Mouse (Mus musculus): Measurements from ENCODE around the gene 4921524J17Rik. TPM values are rescaled to one million over a fixed set of nuclear protein-coding genes. Genes with fewer than 3 reads are reported as not detected.

The 4921524J17Rik gene
- total RNA-seq, 1 experiment from 2014 or later: 29.9 TPM

DNA sequence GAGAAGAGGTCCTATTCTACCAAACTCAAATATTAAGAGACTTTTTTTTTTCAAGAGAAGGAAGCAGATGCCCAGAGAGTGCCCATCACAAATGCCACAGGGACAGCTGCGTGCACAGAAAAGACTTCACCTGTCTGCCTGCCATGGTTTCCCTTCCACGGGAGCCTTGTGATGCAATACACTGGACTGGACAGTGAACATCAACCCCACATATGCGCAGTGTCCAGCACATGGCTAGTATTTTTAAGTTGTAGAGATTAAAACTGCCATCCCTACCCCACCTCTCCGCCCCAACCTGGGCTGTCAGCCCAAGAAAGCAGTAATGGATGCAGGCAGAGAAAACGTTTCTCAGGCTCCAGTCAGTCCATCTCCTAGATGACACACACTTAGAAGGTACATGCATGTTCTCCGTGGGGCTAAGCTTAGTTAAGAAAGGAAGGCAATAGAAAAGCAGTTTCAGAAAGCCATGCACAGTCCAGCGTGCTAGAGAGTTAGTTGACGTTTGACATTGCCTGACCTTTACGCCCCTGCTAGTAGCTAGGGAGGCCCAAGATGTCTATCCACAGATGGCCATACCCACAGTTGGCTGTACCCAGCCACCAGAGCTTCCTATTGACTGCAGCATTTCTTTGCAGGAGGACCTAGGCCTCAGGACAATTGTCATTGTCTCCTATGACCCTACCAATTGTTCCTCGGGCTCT lies 52.4 kb downstream of the 4921524J17Rik start:
- no peak for DNase-seq

DNA sequence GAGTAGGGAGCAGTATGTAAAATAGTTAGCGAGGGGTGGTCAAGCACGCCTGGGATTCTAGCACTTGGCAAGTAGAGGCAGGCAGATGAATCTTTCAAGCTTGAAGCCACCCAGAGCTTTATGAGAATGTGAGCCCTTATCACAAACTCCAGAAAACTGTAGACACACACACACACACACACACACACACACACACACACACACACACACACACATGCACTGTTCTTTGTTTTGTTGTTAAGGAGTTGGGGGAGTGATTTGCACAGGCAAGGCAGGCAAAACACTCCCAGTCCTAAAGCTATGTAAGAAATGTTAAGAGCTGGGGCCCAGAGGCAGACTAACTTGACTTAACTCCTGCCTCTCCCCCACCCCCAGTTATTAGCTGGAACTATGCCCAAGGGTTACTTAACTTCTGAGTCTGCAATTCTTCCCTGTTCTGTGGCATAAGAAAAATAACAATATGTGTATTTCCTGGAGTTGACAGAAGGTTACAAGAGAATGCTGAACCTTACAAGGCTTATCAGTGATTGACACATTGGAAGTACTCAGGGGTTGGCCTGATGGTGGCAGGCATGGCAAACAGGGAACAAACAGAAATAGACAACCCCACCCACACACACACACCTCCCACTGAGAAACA lies 53.4 kb downstream of the 4921524J17Rik start:
- DNase-seq: no peak

DNA sequence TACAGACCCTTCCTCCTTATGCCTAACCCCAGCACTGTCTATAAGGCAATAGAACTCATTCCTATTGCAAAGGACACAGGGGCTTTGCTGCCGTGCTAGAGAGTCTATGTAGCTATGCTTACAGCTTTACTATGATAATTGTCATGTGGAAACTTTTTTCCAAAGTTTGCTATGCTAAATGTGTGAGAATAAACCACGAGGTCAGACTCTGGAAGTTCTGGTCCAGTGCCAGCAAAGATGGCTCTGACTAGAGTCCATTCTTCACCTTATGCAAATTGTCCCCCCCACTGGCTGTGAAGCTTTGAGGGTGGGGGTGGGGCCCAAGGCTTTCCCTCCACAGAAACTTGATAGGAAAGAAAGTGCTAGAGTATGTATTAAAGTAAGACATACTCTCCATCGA lies 56.1 kb downstream of the 4921524J17Rik start:
- no peak for DNase-seq

DNA sequence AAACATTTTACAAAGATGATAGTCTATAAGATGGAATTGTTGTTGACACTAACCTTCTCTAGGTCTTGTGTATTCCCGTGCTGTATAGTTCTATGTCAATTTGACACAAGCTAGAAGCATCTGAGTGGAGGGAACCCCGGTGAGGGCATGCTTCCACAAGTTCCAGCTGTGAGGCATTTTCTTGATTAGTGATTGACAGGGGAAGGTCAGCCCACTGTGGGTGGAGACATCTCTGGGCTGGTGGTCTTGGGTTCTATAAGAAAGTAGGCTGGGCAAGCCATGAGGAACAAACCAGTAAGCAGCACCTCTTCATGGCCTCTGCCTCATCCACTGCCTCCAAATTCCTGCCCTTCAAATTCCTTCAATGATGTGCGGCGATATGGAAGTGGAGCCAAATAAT lies 58.3 kb downstream of the 4921524J17Rik start:
- no peak for DNase-seq

DNA sequence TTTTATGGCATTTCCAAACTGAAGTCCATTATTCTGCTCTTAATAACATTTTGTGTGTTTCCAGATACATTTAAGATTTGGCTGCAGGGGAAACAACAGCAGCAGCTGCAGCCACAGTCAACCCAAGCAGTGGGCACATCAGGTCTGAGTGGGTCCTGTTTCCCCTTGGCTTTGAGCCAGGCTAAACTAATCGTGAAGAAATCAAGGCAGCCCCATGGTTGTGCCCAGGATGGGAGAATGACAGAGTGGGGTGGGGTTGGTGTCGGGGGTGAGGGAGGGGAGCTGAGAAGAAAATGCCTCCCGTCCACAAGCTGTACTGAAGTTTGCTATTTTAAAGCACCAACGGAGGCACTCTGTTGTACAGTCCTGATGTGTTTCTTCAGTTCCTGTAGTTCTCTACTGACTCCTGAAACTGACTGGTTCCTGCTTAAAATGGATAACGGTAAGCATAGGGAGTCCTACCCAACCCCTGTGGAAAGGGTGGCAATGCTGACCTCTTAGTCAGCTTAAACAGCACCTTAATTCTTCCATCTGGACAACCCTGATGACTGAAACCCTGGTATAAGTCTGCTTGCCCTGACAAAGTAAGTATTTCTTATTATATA lies 59.1 kb downstream of the 4921524J17Rik start:
- DNase-seq: no peak

DNA sequence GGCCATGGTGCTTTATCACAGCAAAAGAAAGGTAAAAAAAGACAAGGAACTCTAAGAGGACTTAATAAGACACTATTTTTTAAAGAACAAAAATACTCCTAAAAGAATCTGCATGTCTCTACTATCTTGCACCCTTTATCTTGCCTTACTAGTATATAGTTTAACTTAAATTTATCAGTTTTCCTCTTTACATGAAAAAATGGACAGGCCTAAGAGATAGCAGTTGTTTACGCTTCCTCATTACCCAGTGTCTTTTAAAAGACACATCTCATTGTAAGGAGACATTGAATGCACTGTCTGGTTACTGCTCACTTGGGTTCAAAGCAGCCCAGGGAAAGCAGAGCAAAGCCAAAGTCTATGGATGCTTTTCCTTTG lies 60.2 kb downstream of the 4921524J17Rik start:
- no peak for DNase-seq

DNA sequence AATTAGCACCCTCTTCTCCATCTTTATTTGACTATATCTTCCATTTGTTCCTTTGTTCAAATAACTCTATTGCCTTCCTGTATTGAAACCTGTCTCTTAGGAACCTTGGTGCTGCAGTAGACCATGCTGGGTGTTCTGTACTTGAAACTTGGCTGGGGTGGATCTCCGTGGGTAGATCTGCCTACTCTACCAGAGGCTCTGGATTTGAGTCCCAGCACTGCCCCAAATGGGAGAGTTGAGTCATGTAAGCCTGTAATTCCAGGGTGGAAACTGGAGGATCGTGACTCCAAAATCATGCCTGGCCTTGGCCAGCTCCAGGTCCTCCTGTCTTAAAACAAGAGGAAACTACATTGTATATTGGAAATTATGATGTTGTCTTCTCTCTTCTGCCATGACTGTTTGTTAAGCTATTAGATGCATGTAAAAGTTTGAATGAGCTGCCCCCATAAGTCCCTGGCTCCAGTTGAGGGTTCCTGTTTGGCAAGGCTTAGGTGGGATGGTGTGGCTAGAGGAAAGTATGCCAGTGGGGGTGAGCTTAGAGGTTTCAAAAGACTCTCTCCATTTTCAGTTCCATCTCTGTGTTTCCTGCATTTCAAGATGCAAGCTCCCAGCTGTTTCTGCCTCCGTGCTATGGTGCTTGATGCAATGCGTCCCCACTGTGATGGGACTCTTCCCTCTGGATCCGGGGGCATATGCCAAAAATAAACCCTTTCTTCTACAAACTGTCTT lies 60.7 kb downstream of the 4921524J17Rik start:
- no peak for DNase-seq

DNA sequence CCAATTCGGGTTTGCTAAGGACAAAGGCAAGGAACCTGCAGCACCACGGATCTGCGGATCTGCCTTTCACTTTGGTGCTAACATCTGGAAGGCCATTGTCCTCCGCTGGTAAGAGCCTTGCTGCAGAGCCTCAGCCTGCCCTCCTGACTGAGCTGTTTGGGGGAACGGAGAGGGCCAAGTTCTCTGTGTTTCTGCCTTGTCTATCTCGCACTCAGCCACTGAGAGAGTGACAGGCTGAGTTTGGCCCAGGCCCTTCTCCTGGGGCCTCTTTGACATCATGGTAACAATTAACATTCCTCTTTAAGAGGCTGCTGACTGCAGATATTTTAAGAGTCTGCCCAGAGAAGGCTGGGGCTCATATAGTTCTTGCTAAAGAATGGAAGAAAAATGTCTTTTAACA lies 67.5 kb downstream of the 4921524J17Rik start:
- no peak for DNase-seq

DNA sequence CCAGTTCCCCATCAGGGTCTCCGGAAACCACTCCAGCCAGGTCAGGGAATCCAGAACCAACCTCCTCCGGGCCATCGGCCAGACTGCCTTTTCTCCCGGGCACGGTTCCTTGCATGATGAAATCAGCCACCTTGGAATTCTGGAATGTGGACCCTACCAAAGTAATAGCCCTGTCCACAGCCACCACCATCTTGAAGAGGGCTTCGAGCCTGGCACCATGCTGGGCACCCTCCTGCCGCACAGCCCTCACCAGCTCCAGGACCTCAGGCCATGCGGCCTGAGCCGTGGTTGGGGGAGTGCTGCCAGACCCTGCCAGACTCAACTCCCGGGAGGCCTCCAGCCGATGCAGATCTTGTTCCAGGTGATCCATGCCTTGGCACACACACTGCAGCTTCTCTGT lies 68.0 kb downstream of the 4921524J17Rik start:
- DNase-seq: no peak

DNA sequence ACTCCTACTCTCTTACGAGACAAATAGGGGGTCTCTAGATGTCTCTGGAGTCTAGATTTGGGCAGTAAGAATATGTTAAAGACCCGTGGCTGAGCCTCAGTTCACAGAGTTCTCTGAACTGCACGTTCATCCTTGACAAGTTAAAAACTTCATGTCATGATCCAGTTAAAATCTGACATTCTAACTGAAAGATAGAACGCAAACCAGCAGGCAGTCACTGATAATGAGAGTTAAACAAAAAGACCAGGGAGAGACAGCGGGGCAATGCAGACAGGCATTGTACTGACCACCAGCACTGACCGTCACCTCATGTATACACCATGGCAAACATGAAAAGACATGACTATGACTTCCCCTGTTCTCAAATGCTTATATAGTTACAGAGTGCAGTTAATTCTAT lies 69.2 kb downstream of the 4921524J17Rik start:
- DNase-seq: no peak

DNA sequence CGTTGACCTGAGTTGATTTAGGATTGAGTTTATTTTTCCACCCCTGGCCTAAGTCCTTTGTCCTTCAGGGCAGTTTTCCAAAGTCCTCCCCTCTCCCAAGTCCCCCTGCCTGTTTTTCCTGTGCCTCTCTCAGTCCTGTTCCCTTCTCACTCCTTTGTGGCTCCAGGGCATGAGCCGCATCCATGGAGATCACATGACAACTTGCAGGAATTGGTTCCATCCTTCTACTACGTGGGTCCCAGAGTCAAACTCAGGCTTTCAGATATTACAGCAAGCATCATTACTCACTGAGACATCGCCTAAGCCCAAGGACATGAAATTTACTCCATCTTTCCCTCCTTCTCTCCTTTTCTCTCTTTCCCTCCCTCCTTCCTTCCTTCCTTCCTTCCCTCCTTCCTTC lies 70.4 kb downstream of the 4921524J17Rik start:
- no peak for DNase-seq

Other genes starting within 250 kb of the 4921524J17Rik start
- gene Olfr371, start 206.8 kb downstream of the 4921524J17Rik start, total RNA-seq (2021): not detected in 2 replicates
- gene Orc6, start 133.2 kb downstream of the 4921524J17Rik start, total RNA-seq (2021): 20.9 and 23.6 TPM in 2 replicates
- gene Vps35, start 133.0 kb downstream of the 4921524J17Rik start, total RNA-seq (2021): 98.9 and 99.7 TPM in 2 replicates
- gene Mylk3, start 46.5 kb downstream of the 4921524J17Rik start, total RNA-seq (2021): 0.61 TPM in 1 of 2 replicates, not detected in the other
- gene Gpt2, start 59.7 kb upstream of the 4921524J17Rik start, total RNA-seq (2021): 233 and 253 TPM in 2 replicates
- gene Dnaja2, start 122.5 kb upstream of the 4921524J17Rik start, total RNA-seq (2021): 140 and 166 TPM in 2 replicates